Mouse (Mus musculus) lung, embryonic 16.5 days (tissue): Measurements from ENCODE around the gene Ptpn14. TPM values are rescaled to one million over a fixed set of nuclear protein-coding genes. Genes with fewer than 3 reads are reported as not detected.

Source experiments
- ATAC-seq: fragments of 200-750 bp; cut with Nextera tagmentation; 2 replicates; pipeline ENCODE4 v1.8.0; 2017; ENCODE audit warnings: low read depth, mild to moderate bottlenecking, moderate library complexity
- H3K27ac ChIP-seq: fragments of 300-500 bp; sonication (generic); 2 replicates; pipeline ENCODE4 v1.5.1; 2014; ENCODE audit warnings: mild to moderate bottlenecking, control low read depth, low read length
- H3K27me3 ChIP-seq: fragments of 300-500 bp; sonication (generic); 2 replicates; pipeline ENCODE4 v1.6.1; 2014; ENCODE audit warnings: low read depth, low read length, mixed read lengths; ENCODE audit not compliant: control insufficient read depth, insufficient read depth
- H3K36me3 ChIP-seq: fragments of 300-500 bp; sonication (generic); 2 replicates; pipeline ENCODE4 v1.6.1; 2014; ENCODE audit warnings: low read length; ENCODE audit not compliant: control insufficient read depth, insufficient read depth
- H3K4me1 ChIP-seq: fragments of 300-500 bp; sonication (generic); replicated peaks from 2 replicates; pipeline ENCODE4 v1.6.1; 2014; ENCODE audit warnings: low read length, mixed read lengths; ENCODE audit not compliant: control insufficient read depth, insufficient read depth
- H3K4me2 ChIP-seq: fragments of 300-500 bp; sonication (generic); 2 replicates; pipeline ENCODE4 v1.6.1; 2014; ENCODE audit warnings: low read depth, low read length, control low read depth
- H3K4me3 ChIP-seq: fragments of 300-500 bp; sonication (generic); 2 replicates; pipeline ENCODE4 v1.5.1; 2014; ENCODE audit warnings: mild to moderate bottlenecking, low read length, control low read depth
- H3K9ac ChIP-seq: fragments of 300-500 bp; sonication (generic); 2 replicates; pipeline ENCODE4 v1.6.1; 2014; ENCODE audit warnings: low read length, control low read depth
- H3K9me3 ChIP-seq: fragments of 300-500 bp; sonication (generic); 2 replicates; pipeline ENCODE4 v1.6.1; 2016; ENCODE audit warnings: low read length; ENCODE audit not compliant: control insufficient read depth
- WGBS: fragments of 180-500 bp; shearing (Covaris S2); extraction: QIAGEN DNeasy Blood & Tissue Kit; methylation state at CpG from one replicate; pipeline ENCODE4 v1.1.7; 2014; 5-methylcytosine and 5-hydroxymethylcytosine counted together
- polyA plus RNA-seq: library from polyadenylated mRNA; unstranded; fragments of >200 nt; fragmentation: Nextera tagmentation; extraction: Ambion mirVana; gene quantifications from 2 replicates; pipeline ENCODE4 v1.2.1, GENCODE M21; 2015

Gene Ptpn14
- polyA plus RNA-seq, 1 experiment from 2014 or later = 7.9 TPM

GRCm38 (mm10) chr1:189830391-189830790 lies 102.3 kb downstream of the Ptpn14 start:
- H3K4me3 ChIP-seq = no peak overlapping the region
- H3K9me3 ChIP-seq = no peaks in the 10 kb centered on the region
- WGBS = 47% methylated on average over 4 of the region's 4 CpGs
- no peak overlapping the region for H3K4me2 ChIP-seq
- no peaks in the 10 kb centered on the region for H3K4me1 ChIP-seq
- H3K9ac ChIP-seq = no peak overlapping the region
- no peak; the same call in 1 of the 2 replicates for ATAC-seq
- H3K27me3 ChIP-seq = no peaks in the 10 kb centered on the region
- H3K36me3 ChIP-seq = peaks cover 7% of the 10 kb centered on the region
- H3K27ac ChIP-seq = no peak overlapping the region

DNA sequence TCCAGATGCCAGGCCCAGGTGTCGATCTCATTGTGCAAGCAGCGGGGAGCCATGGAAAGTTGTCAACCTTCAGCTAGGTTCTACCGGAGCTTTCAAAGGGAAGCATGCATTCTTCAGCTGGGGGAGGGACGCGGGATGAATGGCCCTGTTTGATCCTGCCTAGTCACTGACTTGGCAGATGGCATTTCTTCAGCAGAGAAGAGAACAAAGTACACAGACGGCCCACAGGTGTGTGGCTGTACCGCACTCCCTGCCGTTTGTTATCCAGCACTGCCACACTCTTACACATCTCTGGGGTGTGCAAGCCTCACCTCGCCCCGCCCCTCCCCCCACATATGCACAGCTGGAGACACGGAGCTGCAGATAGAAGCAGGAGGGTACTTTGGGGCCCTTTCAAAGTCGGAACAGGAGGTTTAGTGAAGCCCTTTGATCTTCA lies 102.7 kb downstream of the Ptpn14 start:
- Histone ChIP-seq H3K27ac (no peak overlapping the region), H3K27me3 (no peaks in the 10 kb centered on the region), H3K4me2 (no peak overlapping the region), H3K4me3 (no peak overlapping the region), H3K36me3 (peaks cover 5% of the 10 kb centered on the region), H3K4me1 (no peaks in the 10 kb centered on the region), H3K9ac (no peak overlapping the region), H3K9me3 (no peaks in the 10 kb centered on the region)
- peak; percentile 67 for ATAC-seq
- 14% methylated on average over 12 of the region's 12 CpGs for WGBS

GRCm38 (mm10) chr1:189833351-189833750 lies 105.3 kb downstream of the Ptpn14 start:
- Histone ChIP-seq H3K27ac (no peak overlapping the region), H3K4me1 (no peaks in the 10 kb centered on the region), H3K9me3 (no peaks in the 10 kb centered on the region), H3K36me3 (no peaks in the 10 kb centered on the region; the same call in 1 of the 2 replicates), H3K4me3 (no peak overlapping the region), H3K4me2 (no peak overlapping the region), H3K27me3 (no peaks in the 10 kb centered on the region), H3K9ac (no peak overlapping the region)
- WGBS = 63% methylated on average over 7 of the region's 7 CpGs
- ATAC-seq = no peak

GRCm38 (mm10) chr1:189834166-189834565 lies 106.1 kb downstream of the Ptpn14 start:
- Histone ChIP-seq H3K4me2 (no peak overlapping the region), H3K9me3 (no peaks in the 10 kb centered on the region), H3K4me1 (no peaks in the 10 kb centered on the region), H3K27ac (no peak overlapping the region), H3K27me3 (no peaks in the 10 kb centered on the region), H3K4me3 (no peak overlapping the region), H3K9ac (no peak overlapping the region), H3K36me3 (no peaks in the 10 kb centered on the region; the same call in 1 of the 2 replicates)
- ATAC-seq = no peak
- 60% methylated on average over 13 of the region's 13 CpGs for WGBS

DNA sequence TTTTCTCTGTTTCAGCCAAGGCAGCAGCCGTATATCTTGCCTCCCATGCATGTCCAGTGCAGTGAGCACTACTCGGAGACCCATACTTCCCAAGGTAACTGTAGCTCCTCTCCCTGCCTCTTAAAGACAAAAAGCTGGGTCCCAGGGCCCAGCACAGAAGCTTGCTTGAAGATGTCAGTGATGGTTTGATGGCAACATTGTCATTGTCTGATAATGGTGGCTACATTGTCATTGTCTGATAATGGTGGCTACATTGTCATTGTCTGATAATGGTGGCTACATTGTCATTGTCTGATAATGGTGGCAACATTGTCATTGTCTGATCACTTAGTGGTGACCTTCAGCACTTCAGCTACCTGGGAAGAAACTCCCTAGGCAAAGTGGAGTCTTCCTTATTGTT lies 118.3 kb downstream of the Ptpn14 start:
- WGBS = 85% methylated on average over 2 of the region's 2 CpGs
- ATAC-seq = no peak
- Histone ChIP-seq H3K27ac (no peak overlapping the region), H3K4me3 (no peak overlapping the region), H3K36me3 (peaks cover 16% of the 10 kb centered on the region), H3K9ac (no peak overlapping the region), H3K4me1 (no peaks in the 10 kb centered on the region), H3K9me3 (no peaks in the 10 kb centered on the region), H3K27me3 (no peaks in the 10 kb centered on the region), H3K4me2 (no peak overlapping the region)

- Histone ChIP-seq H3K27ac (no peak overlapping the region), H3K36me3 (peaks cover 15% of the 10 kb centered on the region)
Measured at GRCm38 (mm10) chr1:189849550-189849949, 121.5 kb downstream of the Ptpn14 start.

DNA sequence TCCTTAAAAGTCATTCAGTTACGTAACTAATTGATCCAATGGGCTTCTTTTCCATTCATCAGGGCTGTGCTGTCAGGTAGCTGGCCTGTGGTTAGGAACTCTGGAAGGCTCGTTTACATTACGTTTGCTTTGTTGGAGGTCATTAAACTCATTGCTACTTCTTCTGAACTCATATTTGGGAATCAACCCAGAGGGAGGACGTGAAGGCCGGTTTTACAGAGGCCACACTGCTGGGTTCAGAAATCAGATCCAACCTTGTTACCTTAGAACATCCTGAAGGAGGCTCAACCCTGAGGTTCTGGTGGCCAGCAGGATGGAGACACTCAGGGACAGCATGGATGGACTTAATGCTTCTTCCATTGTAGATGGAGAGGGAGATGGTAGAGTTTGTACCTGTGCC lies 124.0 kb downstream of the Ptpn14 start:
- Histone ChIP-seq H3K27ac (no peak overlapping the region), H3K4me3 (no peak overlapping the region), H3K36me3 (peaks cover 23% of the 10 kb centered on the region), H3K27me3 (no peaks in the 10 kb centered on the region), H3K4me2 (no peak overlapping the region), H3K9me3 (no peaks in the 10 kb centered on the region), H3K9ac (no peak overlapping the region), H3K4me1 (no peaks in the 10 kb centered on the region; the same call in 1 of the 2 replicates)
- WGBS = 68% methylated on average over 5 of the region's 5 CpGs
- ATAC-seq = no peak

More at GRCm38 (mm10) chr1:189849550-189849949, 121.5 kb downstream of the Ptpn14 start:
- no peak overlapping the region for H3K4me2 ChIP-seq
- H3K4me3 ChIP-seq = no peak overlapping the region
- no peaks in the 10 kb centered on the region; the same call in 1 of the 2 replicates for H3K4me1 ChIP-seq
- ATAC-seq = no peak
- H3K9ac ChIP-seq = no peak overlapping the region
- no peaks in the 10 kb centered on the region for H3K9me3 ChIP-seq
- WGBS = 77% methylated on average over 11 of the region's 11 CpGs
- no peaks in the 10 kb centered on the region for H3K27me3 ChIP-seq

- peaks cover 25% of the 10 kb centered on the region for H3K36me3 ChIP-seq
- no peaks in the 10 kb centered on the region for H3K27me3 ChIP-seq
- H3K4me1 ChIP-seq = no peaks in the 10 kb centered on the region; the same call in 1 of the 2 replicates
- no peak overlapping the region for H3K4me2 ChIP-seq
- WGBS = 63% methylated on average over 7 of the region's 7 CpGs
- no peak overlapping the region for H3K9ac ChIP-seq
- H3K9me3 ChIP-seq = no peaks in the 10 kb centered on the region
- H3K27ac ChIP-seq = no peak overlapping the region; the same call in 1 of the 2 replicates
- peak; percentile 73 for ATAC-seq
- H3K4me3 ChIP-seq = no peak overlapping the region
Measured at GRCm38 (mm10) chr1:189852456-189852855, 124.4 kb downstream of the Ptpn14 start.

GRCm38 (mm10) chr1:189854646-189855045 lies 126.6 kb downstream of the Ptpn14 start:
- no peak for ATAC-seq
- Histone ChIP-seq H3K4me3 (no peak overlapping the region), H3K9me3 (no peaks in the 10 kb centered on the region), H3K4me2 (no peak overlapping the region), H3K27ac (no peak overlapping the region), H3K36me3 (peaks cover 25% of the 10 kb centered on the region), H3K9ac (no peak overlapping the region), H3K4me1 (no peaks in the 10 kb centered on the region; the same call in 1 of the 2 replicates), H3K27me3 (no peaks in the 10 kb centered on the region)
- 73% methylated on average over 13 of the region's 13 CpGs for WGBS

DNA sequence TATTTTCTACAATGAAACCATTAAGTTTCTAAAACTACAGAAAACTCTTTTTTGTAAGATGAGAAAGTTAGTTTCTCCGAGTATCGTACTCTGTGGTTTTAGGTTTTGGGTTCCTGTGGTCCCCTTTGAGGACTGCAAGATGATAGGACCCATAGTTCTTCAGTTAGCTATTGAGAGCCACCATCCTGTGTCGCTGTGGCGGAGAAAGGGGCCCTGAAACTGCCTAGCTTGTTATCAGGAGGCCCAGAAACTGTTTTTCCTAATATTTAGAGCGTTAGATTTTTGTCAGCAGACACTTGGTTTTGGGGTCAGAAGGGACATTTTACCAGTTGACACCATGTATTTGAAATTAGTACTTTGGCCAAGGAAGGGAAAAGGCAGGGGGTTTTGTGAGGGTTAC lies 127.7 kb downstream of the Ptpn14 start:
- WGBS = 90% methylated on average over 5 of the region's 5 CpGs
- no peak overlapping the region for H3K4me3 ChIP-seq
- peaks cover 16% of the 10 kb centered on the region for H3K36me3 ChIP-seq
- H3K9me3 ChIP-seq = no peaks in the 10 kb centered on the region
- H3K4me2 ChIP-seq = no peak overlapping the region
- ATAC-seq = no peak
- H3K27me3 ChIP-seq = no peaks in the 10 kb centered on the region
- no peak overlapping the region for H3K9ac ChIP-seq
- no peak overlapping the region for H3K27ac ChIP-seq
- H3K4me1 ChIP-seq = peaks cover 9% of the 10 kb centered on the region
